Mouse (Mus musculus) limb, embryonic 10.5 days (tissue): ENCODE measurements at regions not wholly inside any gene's neighbourhood (a gene's known extent, or its start where the extent isn't known, plus 50 kb on each side); places are given as distances from the start of the nearest gene placed in this dataset.
A peak's percentile ranks its signal among the peaks of the same experiment; 100 is the strongest.

Experiments used
- DNase-seq: peaks from one replicate; pipeline ENCODE4 v3.0.0-alpha.2; 2017; ENCODE audit warnings: low spot score
- H3K27ac ChIP-seq: fragments of 300-500 bp; sonication (generic); 2 replicates; pipeline ENCODE4 v1.5.1; 2016; ENCODE audit warnings: mild to moderate bottlenecking
- H3K27me3 ChIP-seq: fragments of 300-500 bp; sonication (generic); 2 replicates; pipeline ENCODE4 v1.6.1; 2016; ENCODE audit warnings: low read depth, mild to moderate bottlenecking; ENCODE audit not compliant: poor library complexity, severe bottlenecking
- H3K36me3 ChIP-seq: fragments of 300-500 bp; sonication (generic); 2 replicates; pipeline ENCODE4 v1.6.1; 2016; ENCODE audit warnings: mild to moderate bottlenecking, moderate library complexity
- H3K4me1 ChIP-seq: fragments of 300-500 bp; sonication (generic); 2 replicates; pipeline ENCODE4 v1.6.1; 2016
- H3K4me3 ChIP-seq: fragments of 300-500 bp; sonication (generic); 2 replicates; pipeline ENCODE4 v1.5.1; 2016; ENCODE audit warnings: mild to moderate bottlenecking, moderate library complexity
- H3K9me3 ChIP-seq: fragments of 300-500 bp; sonication (generic); replicated peaks from 2 replicates; pipeline ENCODE4 v1.6.1; 2016; ENCODE audit warnings: mild to moderate bottlenecking
- WGBS: fragments of 180-500 bp; shearing (Covaris S2); methylation state at CpG from one replicate; pipeline ENCODE4 v1.1.7; 2016; 5-methylcytosine and 5-hydroxymethylcytosine counted together

DNA sequence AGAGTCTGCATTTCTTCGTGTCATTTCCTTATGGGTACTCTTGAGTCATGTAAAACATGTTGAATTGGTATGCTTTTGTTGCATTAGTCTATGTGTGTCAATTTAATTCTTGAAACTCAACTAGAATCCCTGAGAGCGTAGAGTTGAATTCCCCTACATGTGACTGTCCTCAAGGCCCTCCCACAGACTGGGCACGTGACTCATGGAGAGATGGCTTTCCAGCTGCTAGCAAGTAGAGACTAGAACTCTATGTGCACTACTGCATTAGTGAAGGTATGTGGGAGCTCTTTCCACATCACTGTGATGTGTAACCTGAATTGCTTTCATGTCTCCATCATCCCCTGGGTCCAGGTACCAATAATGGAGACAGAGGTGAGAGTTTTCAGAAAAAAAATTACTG lies 182.3 kb upstream of the Ankrd55 start:
- no peak overlapping the region for H3K27ac ChIP-seq
- H3K9me3 ChIP-seq: no peaks in the 10 kb centered on the region
- H3K27me3 ChIP-seq: no peaks in the 10 kb centered on the region
- 88% methylated on average over 3 of the region's 3 CpGs for WGBS
- H3K4me3 ChIP-seq: no peak overlapping the region
- H3K4me1 ChIP-seq: peaks cover 8% of the 10 kb centered on the region
- DNase-seq: no peak
- no peaks in the 10 kb centered on the region for H3K36me3 ChIP-seq

DNA sequence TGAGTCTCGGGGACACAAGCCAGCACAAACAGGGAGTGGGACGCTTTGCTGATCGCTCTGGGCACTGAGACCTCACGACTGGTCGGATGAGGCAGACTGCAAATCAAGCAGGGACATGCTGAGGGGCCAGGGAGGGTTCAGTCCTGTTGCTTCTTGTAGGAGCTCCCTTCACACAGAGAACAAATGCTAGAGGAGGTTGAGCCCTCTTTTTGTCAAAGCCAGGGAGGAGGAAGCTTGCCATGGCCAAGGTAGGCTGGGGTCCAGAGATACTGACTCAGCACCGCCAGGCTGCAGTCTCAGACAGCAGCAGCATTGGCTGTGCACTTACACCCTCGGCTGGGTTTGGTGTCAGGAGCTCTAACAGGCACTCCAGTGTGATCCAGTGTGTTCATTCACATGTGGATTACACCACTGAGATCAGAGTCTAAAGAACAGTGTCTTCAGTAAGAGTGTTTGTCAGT lies 173.5 kb upstream of the Ankrd55 start:
- WGBS: 70% methylated on average over 7 of the region's 7 CpGs
- Histone ChIP-seq H3K36me3 (no peaks in the 10 kb centered on the region), H3K9me3 (no peaks in the 10 kb centered on the region), H3K4me1 (peaks cover 6% of the 10 kb centered on the region; the same call in 1 of the 2 replicates), H3K27me3 (no peaks in the 10 kb centered on the region), H3K27ac (no peak overlapping the region), H3K4me3 (no peak overlapping the region)
- no peak for DNase-seq

DNA sequence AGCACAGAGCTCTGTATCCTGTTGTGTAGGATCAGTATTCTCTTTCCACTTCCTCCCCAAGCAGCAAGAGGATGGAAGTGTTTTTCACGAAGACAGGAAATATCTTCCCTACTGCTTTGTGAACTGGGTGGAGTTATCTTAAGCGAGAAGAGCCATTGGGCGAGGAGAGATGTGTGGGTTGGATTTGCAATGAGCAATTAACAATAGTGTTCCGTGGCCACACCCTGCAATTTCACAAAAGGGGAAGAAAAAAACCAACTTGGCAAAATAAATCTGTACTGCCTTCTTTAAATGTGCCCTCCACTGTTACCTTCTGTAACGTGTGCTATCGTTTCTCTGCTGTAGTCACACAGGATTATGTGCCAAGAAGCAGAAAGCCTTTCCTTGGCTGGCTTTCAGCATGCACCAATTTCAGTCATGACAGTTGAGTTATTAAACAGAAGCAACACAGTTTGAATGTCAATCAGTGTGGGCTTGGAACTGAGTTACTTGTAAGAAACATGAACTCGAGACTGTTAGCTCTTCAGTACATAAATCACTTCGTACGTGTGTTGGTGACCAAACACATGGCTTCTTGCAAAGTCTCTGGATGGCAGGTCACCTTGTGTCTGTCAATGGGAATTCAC lies 172.0 kb upstream of the Ankrd55 start:
- H3K4me3 ChIP-seq: no peak overlapping the region
- H3K4me1 ChIP-seq: peaks cover 7% of the 10 kb centered on the region; the same call in 1 of the 2 replicates
- no peaks in the 10 kb centered on the region for H3K9me3 ChIP-seq
- no peaks in the 10 kb centered on the region for H3K36me3 ChIP-seq
- WGBS: 78% methylated on average over 9 of the region's 9 CpGs
- no peak for DNase-seq
- 0 out of 2 replicates have a peak overlapping the region, but pooled peaks have one; percentile 26 for H3K27ac ChIP-seq
- H3K27me3 ChIP-seq: no peaks in the 10 kb centered on the region

DNA sequence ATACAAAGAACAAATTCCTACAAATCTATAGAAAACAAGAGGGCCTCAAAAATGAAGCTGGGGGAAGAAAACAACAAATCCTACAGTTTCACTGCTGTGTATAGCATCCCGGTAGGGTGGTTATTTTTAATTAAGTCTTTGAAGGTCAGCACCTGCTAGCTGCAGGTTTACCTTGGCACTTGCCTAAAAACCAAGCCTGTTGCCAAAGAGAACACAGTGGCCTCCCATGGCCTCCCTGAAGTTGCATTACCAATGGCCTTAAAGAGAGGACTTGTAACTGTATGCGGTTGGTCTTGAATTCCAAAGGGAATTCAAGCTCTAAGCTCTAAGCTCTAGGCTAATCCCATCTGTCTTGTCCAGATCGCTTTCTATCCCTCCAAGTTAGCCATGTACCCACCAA lies 169.7 kb upstream of the Ankrd55 start:
- no peak for DNase-seq
- Histone ChIP-seq H3K4me1 (peaks cover 7% of the 10 kb centered on the region; the same call in 1 of the 2 replicates), H3K27me3 (no peaks in the 10 kb centered on the region), H3K27ac (no peak overlapping the region), H3K9me3 (no peaks in the 10 kb centered on the region), H3K36me3 (no peaks in the 10 kb centered on the region), H3K4me3 (no peak overlapping the region)
- WGBS: 95% methylated on average over 3 of the region's 3 CpGs

DNA sequence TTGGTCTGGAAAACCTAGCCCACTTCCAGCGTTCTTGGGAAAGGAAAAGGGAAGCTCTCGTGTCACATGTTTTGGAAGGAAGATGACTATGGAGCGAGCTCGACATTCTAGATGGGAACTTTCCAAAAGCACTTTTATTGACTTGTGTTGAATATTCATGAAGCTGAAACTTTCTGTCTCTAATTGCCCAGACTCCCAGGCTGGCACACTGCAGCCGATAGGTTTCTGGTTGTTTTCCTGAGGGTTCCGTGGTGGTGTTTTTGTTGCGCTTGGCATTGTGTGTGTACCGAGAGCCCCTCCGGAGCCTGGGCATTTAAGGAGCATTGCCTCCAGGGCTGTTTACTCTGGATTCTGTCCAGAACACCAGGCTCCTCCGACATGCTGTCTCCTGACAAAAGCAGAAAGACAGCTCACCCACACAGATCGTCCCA lies 168.6 kb upstream of the Ankrd55 start:
- H3K36me3 ChIP-seq: no peaks in the 10 kb centered on the region
- no peak overlapping the region for H3K27ac ChIP-seq
- 73% methylated on average over 11 of the region's 11 CpGs for WGBS
- DNase-seq: no peak
- H3K27me3 ChIP-seq: no peaks in the 10 kb centered on the region
- no peaks in the 10 kb centered on the region for H3K9me3 ChIP-seq
- peaks cover 7% of the 10 kb centered on the region; the same call in 1 of the 2 replicates for H3K4me1 ChIP-seq
- no peak overlapping the region for H3K4me3 ChIP-seq

DNA sequence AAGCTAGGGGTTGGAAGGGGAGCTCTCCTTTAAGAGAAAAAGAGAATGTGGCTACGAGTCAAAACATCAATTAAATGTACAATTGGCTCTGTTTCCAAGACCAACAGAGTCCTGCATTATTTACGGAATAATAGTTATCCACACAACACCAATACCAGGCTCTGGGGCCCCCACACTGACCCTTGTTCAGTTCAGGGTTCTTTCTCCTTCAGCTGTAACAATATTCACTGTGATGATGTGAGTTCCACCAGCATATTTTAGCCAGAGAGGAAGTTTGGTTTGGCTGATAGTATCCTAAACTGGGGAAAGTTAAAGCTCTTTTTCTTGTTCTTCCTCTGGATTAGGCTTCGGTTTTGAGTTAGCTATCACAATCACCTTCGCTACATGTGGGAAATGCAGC lies 167.9 kb upstream of the Ankrd55 start:
- Histone ChIP-seq H3K9me3 (no peaks in the 10 kb centered on the region), H3K27me3 (no peaks in the 10 kb centered on the region), H3K4me1 (peaks cover 8% of the 10 kb centered on the region; the same call in 1 of the 2 replicates), H3K27ac (no peak overlapping the region), H3K36me3 (no peaks in the 10 kb centered on the region), H3K4me3 (no peak overlapping the region)
- DNase-seq: no peak
- WGBS: 77% methylated on average over 4 of the region's 4 CpGs

DNA sequence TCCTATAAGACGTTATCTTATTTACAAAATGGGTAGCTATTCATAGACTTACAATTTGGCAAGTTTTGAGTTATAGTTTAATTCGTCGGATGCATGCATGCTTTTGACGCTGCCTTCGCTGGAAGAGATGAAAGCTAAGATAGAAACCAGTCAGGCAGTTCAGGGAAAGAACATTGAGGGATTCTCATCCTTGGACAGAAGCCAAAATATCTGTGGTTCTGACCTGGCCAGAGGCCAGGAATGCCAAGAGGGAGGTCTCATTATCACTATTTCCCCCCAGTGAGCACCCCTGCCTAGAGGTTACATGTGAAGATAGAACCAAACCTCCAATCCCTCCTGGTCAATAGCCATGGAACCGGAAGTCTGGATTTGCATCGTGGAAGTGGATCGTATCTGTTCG lies 167.1 kb upstream of the Ankrd55 start:
- H3K27me3 ChIP-seq: no peaks in the 10 kb centered on the region
- WGBS: 96% methylated on average over 9 of the region's 9 CpGs
- no peak overlapping the region for H3K27ac ChIP-seq
- H3K4me1 ChIP-seq: peaks cover 12% of the 10 kb centered on the region
- no peaks in the 10 kb centered on the region for H3K36me3 ChIP-seq
- no peak overlapping the region for H3K4me3 ChIP-seq
- DNase-seq: no peak
- H3K9me3 ChIP-seq: no peaks in the 10 kb centered on the region

DNA sequence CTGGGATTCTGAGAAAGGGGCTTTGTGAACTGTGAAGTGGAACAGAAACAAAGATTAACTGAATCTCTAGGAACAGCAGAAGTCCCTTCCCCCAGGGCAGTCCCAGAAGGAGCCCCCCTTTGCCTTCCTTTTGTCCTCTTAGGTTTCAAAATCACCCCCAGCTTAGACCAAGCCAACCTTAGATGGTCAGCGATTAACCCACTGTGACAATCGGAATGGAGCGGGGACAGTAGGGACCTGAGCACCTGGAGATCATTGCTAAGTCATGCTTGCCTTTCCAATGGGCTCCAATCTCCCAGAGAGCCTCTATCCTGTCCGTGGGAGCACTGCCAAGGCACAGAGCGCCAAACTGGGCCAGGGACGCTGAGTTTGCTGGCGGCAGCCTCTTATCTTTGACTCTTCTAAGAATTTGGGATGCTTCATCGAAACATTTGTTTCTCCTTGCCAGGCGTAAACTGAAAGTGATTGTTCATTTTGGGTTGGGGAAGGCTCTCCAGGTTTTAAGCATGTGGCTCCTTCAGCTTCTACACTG lies 165.3 kb upstream of the Ankrd55 start:
- no peaks in the 10 kb centered on the region for H3K36me3 ChIP-seq
- no peak for DNase-seq
- no peak overlapping the region for H3K4me3 ChIP-seq
- H3K4me1 ChIP-seq: peaks cover 18% of the 10 kb centered on the region
- 91% methylated on average over 9 of the region's 9 CpGs for WGBS
- no peak overlapping the region for H3K27ac ChIP-seq
- H3K27me3 ChIP-seq: no peaks in the 10 kb centered on the region
- H3K9me3 ChIP-seq: no peaks in the 10 kb centered on the region

DNA sequence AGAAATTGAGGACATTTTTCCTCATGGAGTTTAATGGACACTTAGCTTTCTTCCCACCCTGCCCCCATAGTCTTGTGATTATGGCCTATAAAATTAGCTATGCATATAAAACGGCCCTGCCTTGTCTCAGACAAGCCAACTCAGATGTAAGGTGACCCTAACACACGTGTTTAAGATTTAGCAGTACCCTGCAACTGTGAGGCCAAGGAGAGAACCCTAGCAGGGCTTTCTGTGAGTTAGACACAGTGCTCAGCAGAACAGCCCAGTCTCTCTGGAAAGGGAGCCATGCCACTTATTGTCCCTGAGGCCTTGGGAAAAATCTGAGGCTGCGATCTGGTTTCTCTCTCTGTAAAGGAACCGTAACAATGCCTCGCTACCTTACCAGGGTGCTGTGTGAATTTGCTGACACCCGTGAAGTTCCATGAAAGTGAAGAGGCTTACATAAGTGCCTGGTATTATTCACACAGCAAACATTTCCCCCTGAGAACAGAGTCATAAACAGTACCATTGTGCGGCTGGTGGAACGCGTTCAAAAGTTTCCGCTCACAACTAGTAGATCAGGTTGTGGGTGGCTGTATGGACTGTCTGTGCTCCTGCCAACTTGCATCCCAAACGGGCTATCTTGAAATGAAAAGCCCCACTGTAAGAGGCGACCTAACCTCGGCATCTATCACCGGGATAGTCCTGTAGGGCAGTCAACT lies 162.3 kb upstream of the Ankrd55 start:
- Histone ChIP-seq H3K4me1 (peaks cover 22% of the 10 kb centered on the region), H3K27me3 (no peaks in the 10 kb centered on the region), H3K4me3 (no peak overlapping the region), H3K36me3 (no peaks in the 10 kb centered on the region), H3K27ac (peak overlapping the region; percentile 39), H3K9me3 (no peaks in the 10 kb centered on the region)
- no peak for DNase-seq
- WGBS: 83% methylated on average over 14 of the region's 14 CpGs

DNA sequence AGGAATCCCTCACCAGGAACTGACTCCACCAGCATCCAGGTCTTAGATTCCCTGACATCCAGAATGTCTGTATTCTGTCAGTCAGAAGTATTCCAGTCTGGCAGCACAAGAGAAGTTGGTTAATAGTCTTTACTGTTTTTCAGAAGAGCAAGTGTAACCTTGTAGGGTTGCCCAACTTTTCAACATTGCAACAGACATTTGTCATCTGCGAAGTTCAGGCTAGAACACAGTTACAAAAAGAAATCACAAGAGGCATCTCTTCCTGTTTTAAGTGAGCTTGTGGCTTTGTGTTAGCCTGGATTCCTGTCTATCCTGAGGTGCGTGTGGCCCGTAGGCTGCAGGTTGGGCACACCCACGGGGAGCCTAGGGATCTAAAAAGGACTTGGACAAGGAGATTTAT lies 158.0 kb upstream of the Ankrd55 start:
- 85% methylated on average over 4 of the region's 4 CpGs for WGBS
- Histone ChIP-seq H3K36me3 (no peaks in the 10 kb centered on the region), H3K4me3 (no peak overlapping the region), H3K9me3 (no peaks in the 10 kb centered on the region), H3K27ac (no peak overlapping the region), H3K27me3 (no peaks in the 10 kb centered on the region), H3K4me1 (peaks cover 36% of the 10 kb centered on the region)
- DNase-seq: no peak

DNA sequence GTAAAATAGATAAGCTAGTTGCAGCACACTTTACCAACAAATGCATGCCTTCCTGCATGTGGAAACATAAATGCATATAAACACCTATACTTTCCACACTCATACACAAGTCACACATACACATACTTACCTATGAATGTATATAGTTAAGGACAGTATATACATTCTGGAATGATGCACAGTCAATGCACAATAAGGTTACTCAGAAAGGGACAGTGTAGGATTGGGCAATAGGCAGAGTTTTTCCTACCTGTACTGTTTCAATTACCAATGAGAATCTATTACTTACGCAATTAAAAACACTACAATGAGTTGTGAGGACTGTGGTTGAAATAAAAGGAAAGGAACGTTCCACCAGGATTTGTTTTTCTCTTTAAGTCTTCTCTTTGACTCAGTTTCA lies 157.5 kb upstream of the Ankrd55 start:
- no peaks in the 10 kb centered on the region for H3K27me3 ChIP-seq
- no peak for DNase-seq
- no peaks in the 10 kb centered on the region for H3K9me3 ChIP-seq
- no peaks in the 10 kb centered on the region for H3K36me3 ChIP-seq
- H3K4me1 ChIP-seq: peaks cover 32% of the 10 kb centered on the region
- 83% methylated on average over 2 of the region's 2 CpGs for WGBS
- H3K4me3 ChIP-seq: no peak overlapping the region
- no peak overlapping the region for H3K27ac ChIP-seq

DNA sequence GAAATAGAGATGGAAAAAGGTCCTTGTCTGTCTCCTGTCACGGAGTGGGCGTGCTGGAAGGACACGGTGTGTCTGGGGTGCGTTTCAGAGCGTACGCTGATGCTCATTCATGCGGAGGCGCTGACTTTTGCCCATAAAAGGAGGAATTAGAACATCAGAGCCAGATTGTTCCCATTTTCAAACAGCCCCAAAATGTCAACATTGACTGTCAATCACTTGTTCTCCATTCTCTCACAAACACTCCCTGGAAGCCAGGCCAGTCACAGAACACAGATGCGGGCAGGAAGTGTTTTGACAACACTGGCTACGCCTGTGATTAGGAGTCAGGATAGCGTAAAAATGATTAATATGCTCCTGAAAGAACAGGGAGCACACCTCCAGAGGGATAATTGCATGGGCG lies 157.1 kb upstream of the Ankrd55 start:
- 75% methylated on average over 12 of the region's 12 CpGs for WGBS
- H3K36me3 ChIP-seq: no peaks in the 10 kb centered on the region

DNA sequence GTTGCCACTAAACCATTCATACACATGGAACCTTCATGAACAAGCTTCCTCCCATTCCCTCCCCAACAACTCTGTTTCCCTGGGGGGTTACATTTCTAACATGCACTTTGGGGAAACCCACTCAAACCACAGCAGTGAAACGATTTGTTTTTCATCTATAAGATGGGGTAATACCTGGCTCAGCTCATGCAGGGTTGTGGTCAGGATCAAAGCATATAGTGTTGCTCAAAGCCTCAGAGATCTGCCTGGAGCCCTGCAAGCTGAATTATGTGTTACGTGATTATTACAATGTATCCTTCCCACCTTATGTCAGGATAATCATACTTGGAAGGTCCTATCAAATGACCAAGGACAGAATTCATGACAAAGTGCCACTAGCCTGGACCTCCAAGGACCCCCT lies 154.5 kb upstream of the Ankrd55 start:
- WGBS: 91% methylated on average over 2 of the region's 2 CpGs
- Histone ChIP-seq H3K27ac (no peak overlapping the region), H3K27me3 (no peaks in the 10 kb centered on the region), H3K4me3 (no peak overlapping the region), H3K36me3 (no peaks in the 10 kb centered on the region), H3K9me3 (no peaks in the 10 kb centered on the region), H3K4me1 (peaks cover 22% of the 10 kb centered on the region)
- no peak for DNase-seq

More for the DNA sequence above, 157.1 kb upstream of the Ankrd55 start:
- H3K27me3 ChIP-seq: no peaks in the 10 kb centered on the region
- peaks cover 27% of the 10 kb centered on the region for H3K4me1 ChIP-seq
- no peak for DNase-seq
- H3K4me3 ChIP-seq: no peak overlapping the region
- H3K9me3 ChIP-seq: no peaks in the 10 kb centered on the region
- no peak overlapping the region for H3K27ac ChIP-seq
